Mouse (Mus musculus) fat pad, adult 2 months (tissue): ENCODE results near the gene Bgn.
"Not testable (repeated sequence)": the region's sequence is repeated elsewhere in the genome, so short reads cannot be mapped to it uniquely, and the experiment has no call there.

Source experiments
- DNase-seq: peaks from one replicate; pipeline ENCODE4 v3.0.0-alpha.2; 2011; ENCODE audit warnings: low read depth, low spot score; ENCODE audit errors: extremely low read depth

Gene Bgn

GRCm38 (mm10) chrX:73486920-73487319, 3.5 kb downstream of the Bgn start:
- DNase-seq = no peak

- no peak for DNase-seq
Observed at GRCm38 (mm10) chrX:73490186-73490585, 6.8 kb downstream of the Bgn start.

DNA sequence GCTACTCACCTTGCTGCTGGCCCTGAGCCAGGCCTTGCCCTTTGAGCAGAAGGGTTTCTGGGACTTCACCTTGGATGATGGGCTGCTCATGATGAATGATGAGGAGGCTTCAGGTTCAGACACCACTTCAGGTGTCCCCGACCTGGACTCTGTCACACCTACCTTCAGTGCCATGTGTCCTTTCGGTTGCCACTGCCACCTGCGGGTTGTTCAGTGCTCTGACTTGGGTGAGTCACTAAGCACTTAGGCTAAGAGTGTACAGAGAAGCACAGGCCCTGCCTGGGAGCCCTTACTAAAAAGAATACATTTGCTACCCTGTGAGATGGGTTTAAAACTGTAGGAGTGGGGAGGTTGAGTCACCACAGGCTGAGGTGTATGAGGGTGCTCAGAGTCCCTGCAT, 7.4 kb downstream of the Bgn start:
- DNase-seq = no peak

GRCm38 (mm10) chrX:73493567-73493966, 10.2 kb downstream of the Bgn start:
- DNase-seq = not testable (repeated sequence)

DNA sequence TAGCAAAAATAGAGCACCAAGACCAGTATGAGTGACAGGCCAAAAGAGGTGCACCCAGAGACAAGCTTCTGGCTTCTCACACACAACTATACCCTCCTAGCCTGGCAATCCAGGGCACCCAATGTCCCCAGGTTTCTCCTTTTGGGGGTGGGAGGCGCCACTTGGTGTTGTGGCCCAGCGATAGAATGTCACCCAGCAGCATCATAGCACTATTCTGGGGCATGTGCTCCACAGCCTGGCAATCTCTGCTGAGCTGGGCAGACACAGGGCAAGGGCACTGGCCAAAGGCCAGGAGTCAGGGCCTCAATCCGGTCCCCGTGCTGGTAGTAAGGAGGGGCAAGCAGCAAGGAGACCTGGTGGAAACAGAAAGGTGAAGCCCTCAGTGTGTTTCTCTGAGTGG, 13.3 kb downstream of the Bgn start:
- DNase-seq = no peak

GRCm38 (mm10) chrX:73505130-73505735, 21.8 kb downstream of the Bgn start:
- DNase-seq = no peak

GRCm38 (mm10) chrX:73506577-73506976, 23.2 kb downstream of the Bgn start:
- no peak for DNase-seq

- DNase-seq = no peak
Observed at GRCm38 (mm10) chrX:73509209-73509608, 25.8 kb downstream of the Bgn start.

GRCm38 (mm10) chrX:73512904-73513303, 29.5 kb downstream of the Bgn start:
- no peak for DNase-seq

DNA sequence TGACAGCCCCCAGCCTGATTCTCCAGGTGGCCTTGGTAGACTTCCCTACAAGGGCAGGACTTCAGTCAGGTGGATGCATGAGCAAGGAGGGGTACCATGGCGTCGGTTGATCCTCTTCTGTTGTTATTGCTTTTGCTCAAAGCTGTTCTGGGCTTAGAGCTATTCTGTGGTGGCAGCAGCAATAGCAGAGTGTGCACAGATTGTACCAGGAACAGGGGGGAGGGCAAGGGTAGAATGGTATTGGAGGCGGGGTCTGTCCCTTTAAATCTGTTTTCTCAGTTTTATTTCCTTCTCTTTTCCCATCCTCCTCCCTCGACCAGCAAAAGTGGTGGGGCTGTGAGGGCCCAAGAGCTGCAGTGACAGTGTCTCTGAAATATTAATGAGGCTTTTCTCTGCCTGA, 33.2 kb downstream of the Bgn start:
- no peak for DNase-seq

DNA sequence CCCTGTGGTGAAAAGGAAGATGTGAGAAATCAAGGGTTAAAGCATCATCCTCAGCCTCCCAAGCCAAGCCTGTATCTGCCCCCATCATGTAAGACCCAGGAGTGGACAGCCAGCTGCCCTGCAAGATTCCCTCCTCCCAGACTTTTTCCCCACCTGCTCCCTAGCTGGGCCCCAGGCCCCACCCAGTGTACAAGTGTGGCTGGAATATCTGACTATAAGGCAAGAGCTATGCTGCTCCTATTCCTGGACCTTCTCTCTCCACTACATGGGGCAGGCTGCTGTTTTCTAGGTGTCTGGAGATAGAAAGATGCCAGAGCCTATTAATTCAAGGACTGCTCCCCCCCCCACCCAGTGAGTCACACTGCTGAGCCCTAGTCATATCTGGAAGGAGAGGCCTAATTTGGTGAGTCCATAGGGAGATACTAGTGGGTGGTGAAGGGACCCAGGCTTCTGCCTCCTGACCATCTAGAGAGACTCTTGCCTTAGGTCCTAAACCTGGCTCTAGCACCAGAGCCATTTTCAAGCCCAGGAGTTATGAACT, 33.7 kb downstream of the Bgn start:
- DNase-seq = no peak

DNA sequence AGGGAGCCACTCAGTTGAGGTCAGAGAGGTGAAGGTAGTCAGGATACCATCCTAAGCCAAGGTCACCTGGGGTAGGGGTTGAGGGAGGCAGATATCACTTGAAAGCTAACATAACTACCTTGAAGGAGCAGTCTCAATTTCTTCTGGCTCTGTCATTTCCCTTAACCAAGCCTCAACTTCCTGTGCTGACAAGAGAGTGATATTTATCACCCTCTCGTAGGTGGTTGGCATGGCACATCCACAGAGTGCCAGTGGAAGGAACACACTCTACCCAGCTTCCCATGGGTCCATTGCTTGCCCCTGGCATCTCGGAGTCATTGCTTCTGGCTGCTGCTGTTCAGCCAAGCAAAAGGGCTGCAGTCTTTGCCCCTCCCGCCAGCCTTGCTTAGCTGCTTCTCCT, 37.3 kb downstream of the Bgn start:
- DNase-seq = no peak

GRCm38 (mm10) chrX:73524318-73525222, 41.2 kb downstream of the Bgn start:
- no peak for DNase-seq

GRCm38 (mm10) chrX:73525223-73526140, 42.1 kb downstream of the Bgn start:
- DNase-seq = no peak

GRCm38 (mm10) chrX:73526410-73526887, 43.0 kb downstream of the Bgn start:
- no peak for DNase-seq

DNA sequence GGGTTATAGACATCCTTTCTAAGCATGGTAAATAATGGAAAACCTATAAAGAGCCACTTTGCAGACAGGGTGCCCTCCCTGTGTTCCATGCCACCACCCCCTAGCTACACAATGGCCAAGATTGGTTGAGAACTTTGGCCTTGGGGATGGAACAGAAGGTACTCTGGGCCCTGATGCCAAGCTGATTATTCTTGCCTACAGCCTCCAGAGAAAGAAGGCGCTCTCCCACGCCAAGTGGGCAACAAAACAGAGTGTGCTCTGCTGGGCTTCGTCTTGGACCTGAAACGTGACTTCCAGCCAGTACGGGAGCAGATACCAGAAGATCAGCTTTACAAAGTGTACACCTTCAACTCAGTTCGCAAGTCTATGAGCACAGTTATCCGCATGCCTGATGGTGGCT, 54.5 kb downstream of the Bgn start:
- no peak for DNase-seq

DNA sequence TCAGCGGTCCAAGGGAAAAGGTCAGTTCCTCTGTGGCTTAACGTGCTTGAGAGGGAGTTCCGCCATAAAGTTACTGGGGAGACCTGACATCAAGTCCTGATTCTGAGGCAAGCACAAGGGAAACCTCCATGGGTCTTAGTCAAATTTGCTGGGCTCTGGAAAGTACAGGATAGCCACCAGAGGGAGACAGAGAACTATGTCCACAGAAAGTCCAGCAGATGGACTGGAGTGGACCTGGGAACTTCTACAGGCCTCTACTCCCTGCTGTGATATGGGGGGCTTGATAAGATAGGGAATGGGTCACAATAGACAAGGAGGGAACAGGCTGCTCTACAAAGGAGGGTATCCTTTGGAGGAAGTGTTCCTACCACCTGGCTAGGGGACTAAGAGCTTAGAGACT, 59.9 kb downstream of the Bgn start:
- DNase-seq = no peak
